Mouse (Mus musculus): ENCODE data around the gene Krtap19-2. TPM values are rescaled to one million over a fixed set of nuclear protein-coding genes. Genes with fewer than 3 reads are reported as not detected.

Gene Krtap19-2
- polyA plus RNA-seq, 1 experiment from 2014 or later: not detected

DNA sequence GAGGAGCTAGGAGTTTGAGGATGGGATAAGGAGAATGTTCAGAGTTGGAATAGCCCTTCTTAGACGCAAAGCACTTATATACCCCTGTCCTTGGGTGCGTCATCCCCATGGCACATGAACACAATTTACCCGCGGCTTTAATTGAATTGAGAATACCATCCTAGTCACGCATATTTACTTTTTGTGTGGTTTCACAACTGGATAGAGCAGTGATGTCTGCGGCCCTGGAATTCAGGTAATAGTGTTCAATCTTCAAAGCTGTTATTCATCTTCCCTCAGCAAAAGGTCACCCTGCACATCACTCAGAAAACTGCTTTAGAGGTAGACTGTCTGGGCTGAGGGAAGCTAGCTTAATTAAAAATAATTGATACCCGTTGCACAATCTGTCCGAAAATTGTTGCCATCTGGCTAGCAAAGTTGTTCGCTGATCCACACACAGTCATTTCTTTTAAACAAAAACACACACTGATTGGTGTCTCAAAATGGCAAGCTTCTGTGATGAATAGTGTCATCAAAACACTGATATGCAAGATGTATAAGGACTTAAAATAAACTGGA, 47.9 kb downstream of the Krtap19-2 start, which contains the start of gene Krtap14:
Krtap14 (minus strand) TSS at position 51 of the 558 bp plus-strand sequence.
- Histone ChIP-seq H3K27me3 (no peaks in the 10 kb centered on the region), H3K4me1 (replicated peaks) (no peaks in the 10 kb centered on the region), H3K36me3 (replicated peaks) (no peaks in the 10 kb centered on the region), H3K9ac (no peak within 1 kb of the TSS), H3K4me2 (no peak within 1 kb of the TSS), H3K4me3 (replicated peaks) (no peak within 1 kb of the TSS), H3K27ac (replicated peaks) (no peak within 1 kb of the TSS), H3K9me3 (replicated peaks) (no peaks in the 10 kb centered on the region)
- 70% methylated on average over 9 of the region's 9 CpGs for WGBS (ENCODE audit: insufficient replicate concordance)
- ATAC-seq (ENCODE audit: insufficient read depth): no peak

DNA sequence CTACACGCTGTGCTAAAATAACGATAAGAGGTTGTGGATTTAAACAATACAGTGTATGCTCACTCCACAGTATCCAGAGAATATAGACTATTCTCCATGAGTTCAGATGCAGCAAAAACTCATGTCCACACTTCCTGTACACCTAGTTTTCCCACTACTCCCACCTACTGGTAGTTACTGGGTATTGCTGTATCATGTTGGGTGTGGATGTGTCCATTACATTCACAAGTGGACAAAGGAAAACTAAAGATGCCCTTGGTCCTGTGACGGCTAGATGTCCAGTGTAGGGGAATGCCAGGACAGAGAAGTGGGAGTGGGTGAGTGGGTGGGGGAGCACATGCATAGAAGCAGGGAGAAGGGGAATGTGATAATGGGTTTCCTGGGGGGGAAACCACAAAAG, 50.3 kb downstream of the Krtap19-2 start:
- 66% methylated on average over 3 of the region's 3 CpGs for WGBS (ENCODE audit: insufficient replicate concordance)
- Histone ChIP-seq H3K27ac (replicated peaks) (no peak overlapping the region), H3K27me3 (no peaks in the 10 kb centered on the region), H3K9me3 (replicated peaks) (no peaks in the 10 kb centered on the region), H3K36me3 (replicated peaks) (no peaks in the 10 kb centered on the region), H3K4me3 (replicated peaks) (no peak overlapping the region), H3K4me1 (replicated peaks) (no peaks in the 10 kb centered on the region), H3K4me2 (no peak overlapping the region), H3K9ac (no peak overlapping the region)
- no peak for ATAC-seq (ENCODE audit: insufficient read depth)

Other genes with a start within 250 kb of the Krtap19-2 start
- not detected in 2 replicates for gene 2310079G19Rik, start 246.6 kb downstream of the Krtap19-2 start, polyA plus RNA-seq (2015; fragmentation: Nextera tagmentation; extraction: Ambion mirVana)
- gene Krtap26-1, start 226.5 kb downstream of the Krtap19-2 start, polyA plus RNA-seq (2015; fragmentation: Nextera tagmentation; extraction: Ambion mirVana): not detected in 2 replicates
- not detected in 2 replicates for gene Krtap27-1, start 202.6 kb downstream of the Krtap19-2 start, polyA plus RNA-seq (2015; fragmentation: Nextera tagmentation; extraction: Ambion mirVana)
- gene 2310061N02Rik, start 166.3 kb downstream of the Krtap19-2 start, polyA plus RNA-seq (2015; fragmentation: Nextera tagmentation; extraction: Ambion mirVana): not detected in 2 replicates
- gene Krtap13-1, start 145.4 kb downstream of the Krtap19-2 start, polyA plus RNA-seq (2015; fragmentation: Nextera tagmentation; extraction: Ambion mirVana): not detected in 2 replicates
- 0.31 TPM in 1 of 2 replicates, not detected in the other for gene Krtap13, start 122.6 kb downstream of the Krtap19-2 start, polyA plus RNA-seq (2015; fragmentation: Nextera tagmentation; extraction: Ambion mirVana)
- 0.29 TPM in 1 of 2 replicates, not detected in the other for gene 2310034C09Rik, start 115.4 kb downstream of the Krtap19-2 start, polyA plus RNA-seq (2015; fragmentation: Nextera tagmentation; extraction: Ambion mirVana)
- gene 2310057N15Rik, start 100.1 kb downstream of the Krtap19-2 start, polyA plus RNA-seq (2015; fragmentation: Nextera tagmentation; extraction: Ambion mirVana): not detected in 2 replicates
- not detected in 2 replicates for gene Gm5965, start 96.4 kb downstream of the Krtap19-2 start, polyA plus RNA-seq (2015; fragmentation: Nextera tagmentation; extraction: Ambion mirVana)
- gene Gm20741, start 62.0 kb downstream of the Krtap19-2 start, polyA plus RNA-seq (2015; fragmentation: Nextera tagmentation; extraction: Ambion mirVana): 0.21 TPM in 1 of 2 replicates, not detected in the other
- gene Krtap15, start 54.1 kb downstream of the Krtap19-2 start, polyA plus RNA-seq (2015; fragmentation: Nextera tagmentation; extraction: Ambion mirVana): not detected in 2 replicates
- not detected in 2 replicates for gene Krtap14, start 48.1 kb downstream of the Krtap19-2 start, polyA plus RNA-seq (2015; fragmentation: Nextera tagmentation; extraction: Ambion mirVana)
- not detected in 2 replicates for gene Krtap19-1, start 4.9 kb downstream of the Krtap19-2 start, polyA plus RNA-seq (2015; fragmentation: Nextera tagmentation; extraction: Ambion mirVana)
- not detected in 2 replicates for gene Krtap19-3, start 3.8 kb upstream of the Krtap19-2 start, polyA plus RNA-seq (2015; fragmentation: Nextera tagmentation; extraction: Ambion mirVana)
- not detected in 2 replicates for gene Krtap19-4, start 10.8 kb upstream of the Krtap19-2 start, polyA plus RNA-seq (2015; fragmentation: Nextera tagmentation; extraction: Ambion mirVana)
- not detected in 2 replicates for gene Krtap19-5, start 22.2 kb upstream of the Krtap19-2 start, polyA plus RNA-seq (2015; fragmentation: Nextera tagmentation; extraction: Ambion mirVana)
- gene Krtap19-9b, start 58.0 kb upstream of the Krtap19-2 start, polyA plus RNA-seq (2015; fragmentation: Nextera tagmentation; extraction: Ambion mirVana): not detected in 2 replicates
- gene Krtap16-3, start 88.6 kb upstream of the Krtap19-2 start, polyA plus RNA-seq (2015; fragmentation: Nextera tagmentation; extraction: Ambion mirVana): not detected in 2 replicates
- gene Krtap22-2, start 136.5 kb upstream of the Krtap19-2 start, polyA plus RNA-seq (2015; fragmentation: Nextera tagmentation; extraction: Ambion mirVana): not detected in 2 replicates
- gene Gm10229, start 141.0 kb upstream of the Krtap19-2 start, polyA plus RNA-seq (2015; fragmentation: Nextera tagmentation; extraction: Ambion mirVana): not detected in 2 replicates
- gene Krtap6-1, start 157.4 kb upstream of the Krtap19-2 start, polyA plus RNA-seq (2015; fragmentation: Nextera tagmentation; extraction: Ambion mirVana): not detected in 2 replicates
- gene Gm10228, start 167.2 kb upstream of the Krtap19-2 start, polyA plus RNA-seq (2015; fragmentation: Nextera tagmentation; extraction: Ambion mirVana): not detected in 2 replicates
- gene Krtap6-5, start 173.6 kb upstream of the Krtap19-2 start, polyA plus RNA-seq (2015; fragmentation: Nextera tagmentation; extraction: Ambion mirVana): not detected in 2 replicates
- gene 1110025L11Rik, start 189.7 kb upstream of the Krtap19-2 start, polyA plus RNA-seq (2015; fragmentation: Nextera tagmentation; extraction: Ambion mirVana): not detected in 2 replicates
- gene Krtap6-3, start 209.7 kb upstream of the Krtap19-2 start, polyA plus RNA-seq (2015; fragmentation: Nextera tagmentation; extraction: Ambion mirVana): not detected in 2 replicates

Measured in liver, embryonic 15.5 days (tissue).